Mouse (Mus musculus) lung, postnatal 4 days (tissue): ENCODE measurements around the gene Cog1.
A peak's percentile ranks its signal among the peaks of the same experiment; 100 is the strongest.

ENCODE experiments used
- DNase-seq, 2 experiments: peaks; one replicate each; pipeline ENCODE4 v3.0.0; 2021

The Cog1 gene

GRCm38 (mm10) chr11:113667704-113668103 is 18.7 kb downstream of the Cog1 start:
- no peak for DNase-seq

GRCm38 (mm10) chr11:113668857-113669256 is 19.9 kb downstream of the Cog1 start:
- no peak for DNase-seq

GRCm38 (mm10) chr11:113669711-113670110 is 20.7 kb downstream of the Cog1 start:
- no peak for DNase-seq

GRCm38 (mm10) chr11:113673614-113674013 is 24.6 kb downstream of the Cog1 start:
- DNase-seq: no peak

GRCm38 (mm10) chr11:113674595-113674994 is 25.6 kb downstream of the Cog1 start:
- DNase-seq: no peak

GRCm38 (mm10) chr11:113676847-113677246 is 27.9 kb downstream of the Cog1 start:
- DNase-seq: no peak

- DNase-seq: no peak
These were observed 28.4 kb downstream of the Cog1 start for GRCm38 (mm10) chr11:113677378-113677777.

- peak in 1 of 2 experiments; percentile 31 for DNase-seq
These were observed 29.4 kb downstream of the Cog1 start for GRCm38 (mm10) chr11:113678373-113678772.

- no peak for DNase-seq
These were observed 32.0 kb downstream of the Cog1 start for GRCm38 (mm10) chr11:113680954-113681353.

- DNase-seq: no peak
These were observed 33.0 kb downstream of the Cog1 start for GRCm38 (mm10) chr11:113681979-113682378.

- DNase-seq: peak; percentile 71 to 80
These were observed 34.1 kb downstream of the Cog1 start for GRCm38 (mm10) chr11:113682897-113683626.

- DNase-seq: no peak
These were observed 34.6 kb downstream of the Cog1 start for GRCm38 (mm10) chr11:113683627-113683956.

GRCm38 (mm10) chr11:113683957-113684706 is 35.2 kb downstream of the Cog1 start, which contains the start of the genes Fam104a and D11Wsu47e:
TSS of gene Fam104a (minus strand) at chr11:113684155.
TSS of gene D11Wsu47e (plus strand) at chr11:113684412.
- peak; percentile 95 to 98 for DNase-seq

GRCm38 (mm10) chr11:113684707-113685426 is 35.9 kb downstream of the Cog1 start:
- no peak for DNase-seq

- DNase-seq: no peak
These were observed 38.1 kb downstream of the Cog1 start for GRCm38 (mm10) chr11:113687031-113687430.

GRCm38 (mm10) chr11:113690506-113690905 is 41.5 kb downstream of the Cog1 start:
- DNase-seq: no peak

GRCm38 (mm10) chr11:113691318-113691717 is 42.3 kb downstream of the Cog1 start:
- no peak for DNase-seq

- no peak for DNase-seq
These were observed 42.9 kb downstream of the Cog1 start for GRCm38 (mm10) chr11:113691851-113692250.

GRCm38 (mm10) chr11:113697571-113697970 is 48.6 kb downstream of the Cog1 start:
- DNase-seq: no peak

GRCm38 (mm10) chr11:113698013-113698545 is 49.1 kb downstream of the Cog1 start:
- peak; percentile 34 to 70 for DNase-seq

GRCm38 (mm10) chr11:113699643-113700042 is 50.7 kb downstream of the Cog1 start:
- no peak for DNase-seq

GRCm38 (mm10) chr11:113703758-113704157 is 54.8 kb downstream of the Cog1 start:
- peak; percentile 83 to 87 for DNase-seq

GRCm38 (mm10) chr11:113705966-113706652 is 57.1 kb downstream of the Cog1 start:
- no peak for DNase-seq
